21 mouse cellular contexts compared by ENCODE assay signal in the genomic region with DNA sequence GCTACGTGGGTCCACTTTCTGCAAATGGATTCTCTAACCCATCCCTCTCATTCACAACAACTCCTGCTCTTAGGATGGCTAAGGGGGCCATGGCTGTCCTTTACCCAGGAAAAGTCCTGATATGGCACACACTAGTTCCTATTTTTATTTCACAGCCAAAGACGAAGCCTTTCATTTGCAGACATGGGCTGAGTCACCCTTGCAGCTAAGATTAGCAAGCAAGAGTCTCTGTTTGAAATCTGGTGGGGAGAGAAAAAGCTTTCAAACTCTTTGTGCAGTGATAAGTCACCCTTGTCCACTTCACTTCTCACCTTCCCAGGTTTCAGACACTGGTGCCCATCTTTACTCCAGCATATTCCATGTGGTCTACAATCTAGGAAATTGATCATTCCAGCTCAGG. TPM values are rescaled to one million over a fixed set of nuclear protein-coding genes. Genes with fewer than 3 reads are reported as not detected.
DNase-seq lines count a peak whose midpoint lies in the region; ATAC-seq and TF ChIP-seq lines count a peak whose summit lies in the region.
"Had no signal": no experiment of that assay in that cellular context is flagged by ENCODE, and none has a peak within 500 bp of the region (broad histone marks: within the 10 kb centered on the region; RNA-seq: fewer than 3 reads in every experiment).

No protein-coding gene starts in this region.

- no peak overlapping the region for H3K4me3 ChIP-seq in heart, embryonic 13.5 days
- no peak overlapping the region for H3K4me3 ChIP-seq in heart, embryonic 10.5 days
- H3K4me3 ChIP-seq in bone marrow macrophage, adult 2 months (ENCODE audit: insufficient read depth, low read length) = no peak overlapping the region
- H3K4me3 ChIP-seq in macrophage (ENCODE audit: inconsistent target) = no peak overlapping the region
- H3K4me3 ChIP-seq: hindbrain, embryonic 13.5 days; intestine, embryonic 15.5 days; layer of hippocampus, adult 2 months; megakaryocyte, embryonic 14.5 days; neural tube, embryonic 13.5 days had no signal

- WGBS in heart, embryonic 13.5 days = 33% methylated on average over 2 of the region's 2 CpGs
- WGBS in heart, embryonic 10.5 days = 55% methylated on average over 2 of the region's 2 CpGs
- 62% methylated on average over 2 of the region's 2 CpGs for WGBS in macrophage (ENCODE audit: missing documents)

- no peaks in the 10 kb centered on the region for H3K36me3 ChIP-seq in heart, embryonic 13.5 days
- no peaks in the 10 kb centered on the region for H3K36me3 ChIP-seq in heart, embryonic 10.5 days
- H3K36me3 ChIP-seq in macrophage (ENCODE audit: inconsistent target) = no peaks in the 10 kb centered on the region
- H3K36me3 ChIP-seq: hindbrain, embryonic 13.5 days; intestine, embryonic 15.5 days; neural tube, embryonic 13.5 days had no signal

- no peak overlapping the region for H3K9ac ChIP-seq in heart, embryonic 13.5 days
- H3K9ac ChIP-seq: hindbrain, embryonic 13.5 days; intestine, embryonic 15.5 days; lung, embryonic 14.5 days; neural tube, embryonic 13.5 days had no signal

- no peak for TF ChIP-seq POLR2A in bone marrow macrophage, adult 2 months (IDR thresholded peaks at IDR 0.05; ENCODE audit: borderline replicate concordance, low read depth, low read length)

- ATAC-seq in heart, embryonic 13.5 days (ENCODE audit: extremely low read depth, insufficient number of reproducible peaks, low FRiP score, low TSS enrichment) = no peak
- ATAC-seq: forebrain, embryonic 16.5 days; intestine, embryonic 15.5 days; Patski had no signal

- H3K79me2 ChIP-seq in macrophage (ENCODE audit: inconsistent target) = no peaks in the 10 kb centered on the region

- no peak overlapping the region for H3K4me2 ChIP-seq in heart, embryonic 13.5 days
- H3K4me2 ChIP-seq: hindbrain, embryonic 13.5 days; intestine, embryonic 15.5 days; liver, embryonic 11.5 days; lung, embryonic 14.5 days; neural tube, embryonic 13.5 days had no signal

- H3K4me1 ChIP-seq in heart, embryonic 13.5 days = peaks cover 20% of the 10 kb centered on the region
- no peaks in the 10 kb centered on the region for H3K4me1 ChIP-seq in heart, embryonic 10.5 days
- peaks cover 36% of the 10 kb centered on the region for H3K4me1 ChIP-seq in bone marrow macrophage, adult 2 months (ENCODE audit: control insufficient read depth, insufficient read depth, low read length)
- H3K4me1 ChIP-seq: hindbrain, embryonic 13.5 days; intestine, embryonic 15.5 days; neural tube, embryonic 13.5 days had no signal

- TF ChIP-seq CTCF in bone marrow macrophage, adult 2 months (IDR thresholded peaks at IDR 0.05; ENCODE audit: low read depth, low read length) = no peak

- H3K27me3 ChIP-seq in heart, embryonic 13.5 days (replicated peaks) = peaks cover under 1% of the 10 kb centered on the region; the same call in 1 of the 2 replicates
- H3K27me3 ChIP-seq in heart, embryonic 10.5 days (ENCODE audit: insufficient read depth, poor library complexity, severe bottlenecking) = peaks cover 12% of the 10 kb centered on the region; the same call in 1 of the 2 replicates
- H3K27me3 ChIP-seq: intestine, embryonic 15.5 days had no signal

- peak overlapping the region; percentile 78 for H3K27ac ChIP-seq in heart, embryonic 13.5 days (replicated peaks)
- H3K27ac ChIP-seq in heart, embryonic 10.5 days = no peak overlapping the region; the same call in 1 of the 2 replicates
- peak overlapping the region; percentile 88 for H3K27ac ChIP-seq in bone marrow macrophage, adult 2 months (ENCODE audit: insufficient read depth, low read depth, low read length)
- peak overlapping the region; percentile 59 for H3K27ac ChIP-seq in macrophage
- H3K27ac ChIP-seq: hindbrain, embryonic 13.5 days; intestine, embryonic 15.5 days; layer of hippocampus, adult 2 months; neural tube, embryonic 13.5 days had no signal

- DNase-seq in heart, embryonic 10.5 days (ENCODE audit: low spot score) = no peak
- DNase-seq in right cerebral cortex, postnatal 25 days = peak; percentile 13
- DNase-seq in right cerebral cortex, postnatal 14 days = no peak
- DNase-seq in cerebellum, adult 8-10 months = no peak
- no peak for DNase-seq in lung, postnatal 25 days (ENCODE audit: low spot score)
- DNase-seq: cerebellum, adult 2 months; gastrocnemius, postnatal 25 days; lung, embryonic 14.5 days; spleen, adult 18-20 months; thymus, postnatal 4 days had no signal

- no peaks in the 10 kb centered on the region for H3K9me3 ChIP-seq in heart, embryonic 13.5 days
- no peaks in the 10 kb centered on the region for H3K9me3 ChIP-seq in heart, embryonic 10.5 days
- H3K9me3 ChIP-seq: hindbrain, embryonic 13.5 days; intestine, embryonic 15.5 days; megakaryocyte, embryonic 14.5 days; neural tube, embryonic 13.5 days had no signal

RNA-seq across cellular contexts. Expression of gene Tmsb4x, which starts 36.9 kb away (rescaled TPM):
- polyA plus RNA-seq in heart, embryonic 13.5 days (2015; fragmentation: Nextera tagmentation; extraction: Ambion mirVana) = 3,022 and 3,158 TPM in 2 replicates
- 1,947 and 1,991 TPM in 2 replicates for polyA plus RNA-seq in heart, embryonic 10.5 days (2016; fragmentation: Nextera tagmentation; extraction: Ambion mirVana)
- polyA plus RNA-seq in bone marrow macrophage, adult 2 months (2012; ENCODE audit: insufficient read depth, insufficient read length, missing spikeins) = 12,467 and 14,564 TPM in 2 replicates
- total RNA-seq in macrophage (2018; cell fraction: chromatin; rRNA removed) = 1,000 to 10,000 TPM in 5 of 26 experiments, 100 to 1,000 TPM in 21; 301 to 1,383 (median 738) TPM
- total RNA-seq in macrophage (2018; cell fraction: cytosol; rRNA removed) = over 10,000 TPM in 13 of 26 experiments, 1,000 to 10,000 TPM in 13; 6,933 to 20,466 (median 10,239) TPM
- total RNA-seq in macrophage (2018; cell fraction: nucleus; rRNA removed) = 1,000 to 10,000 TPM in 24 of 26 experiments, 100 to 1,000 TPM in 2; 863 to 5,485 (median 2,675) TPM
- polyA plus RNA-seq in macrophage (2018) = 6,334 to 16,092 TPM (median 9,092 TPM) in 3 replicates
